Mouse (Mus musculus) lung, adult 18-20 months (tissue): ENCODE results near the gene Taok2.

Source experiments
- DNase-seq, 2 experiments: peaks; one replicate each; pipeline ENCODE4 v3.0.0; 2022; ENCODE audit warnings: mixed read lengths in 2 of 2

The Taok2 gene

GRCm38 (mm10) chr7:126825403-126825802 lies 59.1 kb downstream of the Taok2 start:
- no peak for DNase-seq

- no peak for DNase-seq
Observed at GRCm38 (mm10) chr7:126823940-126824339, 60.6 kb downstream of the Taok2 start.

- DNase-seq = no peak
Observed at GRCm38 (mm10) chr7:126823202-126823711, 61.2 kb downstream of the Taok2 start.

GRCm38 (mm10) chr7:126822741-126823140 lies 61.8 kb downstream of the Taok2 start:
- DNase-seq = peak; percentile 47 to 52

GRCm38 (mm10) chr7:126821835-126822511 lies 62.5 kb downstream of the Taok2 start:
- peak; percentile 78 to 84 for DNase-seq

GRCm38 (mm10) chr7:126818818-126819217 lies 65.7 kb downstream of the Taok2 start:
- no peak for DNase-seq

GRCm38 (mm10) chr7:126817595-126817994 lies 66.9 kb downstream of the Taok2 start:
- DNase-seq = no peak

GRCm38 (mm10) chr7:126816494-126816893 lies 68.0 kb downstream of the Taok2 start:
- DNase-seq = peak in 1 of 2 experiments; percentile 27

GRCm38 (mm10) chr7:126815726-126816222 lies 68.7 kb downstream of the Taok2 start:
- DNase-seq = no peak
